Mouse (Mus musculus) layer of hippocampus, postnatal 36 days (tissue): ENCODE data around the gene Sgo2a. TPM values are rescaled to one million over a fixed set of nuclear protein-coding genes. Genes with fewer than 3 reads are reported as not detected.

Source experiments
- total RNA-seq, 2 experiments: library from RNA; stranded (reverse); gene quantifications; 2 replicates each; pipeline ENCODE4 v1.2.3; 2021

Sgo2a gene
- total RNA-seq, 2 experiments from 2014 or later, result 0.50 to 0.58 TPM

Other genes with a start within 250 kb of the Sgo2a start
- 10 to 100 TPM; 24.0 to 25.6 TPM for gene Spats2l, start 221.8 kb upstream of the Sgo2a start, total RNA-seq
- 10 to 100 TPM; 16.4 to 22.2 TPM for gene Kctd18, start 23.0 kb downstream of the Sgo2a start, total RNA-seq
- 1 to 10 TPM; 3.0 to 4.2 TPM for gene Aox1, start 34.0 kb downstream of the Sgo2a start, total RNA-seq
- gene Aox3, start 117.2 kb downstream of the Sgo2a start, total RNA-seq, result 1 to 10 TPM; 1.7 to 2.8 TPM
- gene Aox4, start 214.4 kb downstream of the Sgo2a start, total RNA-seq, result 1 to 10 TPM; 1.8 to 2.2 TPM